Mouse (Mus musculus): Measurements from ENCODE around the gene Nr4a1. TPM values are rescaled to one million over a fixed set of nuclear protein-coding genes. Genes with fewer than 3 reads are reported as not detected.

The Nr4a1 gene
- polyA plus RNA-seq, 1 experiment = 10.0 TPM

GRCm38 (mm10) chr15:101311087-101311770 lies 57.2 kb downstream of the Nr4a1 start:
- 21% methylated on average over 14 of the region's 15 CpGs for WGBS
- no peak overlapping the region for H3K4me3 ChIP-seq (replicated peaks; ENCODE audit: control insufficient read depth, low read depth, low read length)

GRCm38 (mm10) chr15:101312006-101312405 lies 57.9 kb downstream of the Nr4a1 start:
- Histone ChIP-seq H3K4me3 (replicated peaks; ENCODE audit: control insufficient read depth, low read depth, low read length) (no peak overlapping the region), H3K4me1 (ENCODE audit: control insufficient read depth, insufficient read depth, low read length) (peaks cover 6% of the 10 kb centered on the region), H3K27ac (ENCODE audit: control insufficient read depth, insufficient read depth, low read depth, low read length, poor library complexity) (no peak overlapping the region)
- no peak for TF ChIP-seq CTCF (IDR thresholded peaks at IDR 0.05; ENCODE audit: control insufficient read depth, insufficient read depth, low read length)
- TF ChIP-seq POLR2A (IDR thresholded peaks at IDR 0.05; ENCODE audit: borderline replicate concordance, control insufficient read depth, low read depth, low read length) = no peak
- WGBS = 73% methylated on average over 6 of the region's 6 CpGs

More at GRCm38 (mm10) chr15:101311087-101311770, 57.2 kb downstream of the Nr4a1 start:
- H3K27ac ChIP-seq (ENCODE audit: control insufficient read depth, insufficient read depth, low read depth, low read length, poor library complexity) = no peak overlapping the region
- TF ChIP-seq CTCF (IDR thresholded peaks at IDR 0.05; ENCODE audit: control insufficient read depth, insufficient read depth, low read length) (no peak), POLR2A (IDR thresholded peaks at IDR 0.05; ENCODE audit: borderline replicate concordance, control insufficient read depth, low read depth, low read length) (no peak)
- H3K4me1 ChIP-seq (ENCODE audit: control insufficient read depth, insufficient read depth, low read length) = peaks cover 6% of the 10 kb centered on the region

- Histone ChIP-seq H3K27ac (ENCODE audit: control insufficient read depth, insufficient read depth, low read depth, low read length, poor library complexity) (no peak overlapping the region), H3K4me1 (ENCODE audit: control insufficient read depth, insufficient read depth, low read length) (peaks cover 6% of the 10 kb centered on the region), H3K4me3 (replicated peaks; ENCODE audit: control insufficient read depth, low read depth, low read length) (no peak overlapping the region)
- TF ChIP-seq CTCF (IDR thresholded peaks at IDR 0.05; ENCODE audit: control insufficient read depth, insufficient read depth, low read length) (no peak), POLR2A (IDR thresholded peaks at IDR 0.05; ENCODE audit: borderline replicate concordance, control insufficient read depth, low read depth, low read length) (no peak)
- 68% methylated on average over 4 of the region's 4 CpGs for WGBS
Measured at GRCm38 (mm10) chr15:101315378-101315777, 61.3 kb downstream of the Nr4a1 start.

DNA sequence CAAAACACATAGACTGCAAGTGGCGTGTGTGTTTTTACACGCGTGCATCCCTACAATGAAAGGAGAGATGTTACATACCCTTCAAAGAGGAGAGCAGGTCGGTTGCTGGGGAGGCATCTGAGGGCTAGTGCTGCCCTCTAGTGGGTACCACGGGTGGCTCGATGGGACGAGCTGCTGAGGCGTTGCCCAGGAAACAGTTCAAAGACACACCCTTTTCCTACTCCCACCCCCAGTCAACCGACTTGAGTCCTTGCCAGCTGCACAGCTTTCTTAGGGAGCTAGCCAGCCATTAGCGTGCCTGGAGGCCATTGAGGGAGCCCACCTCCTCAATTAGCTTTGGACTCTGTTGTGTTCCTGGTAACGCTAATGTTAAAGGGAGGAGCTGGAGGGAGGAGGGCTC lies 61.8 kb downstream of the Nr4a1 start:
- Histone ChIP-seq H3K4me1 (ENCODE audit: control insufficient read depth, insufficient read depth, low read length) (peaks cover 5% of the 10 kb centered on the region), H3K4me3 (replicated peaks; ENCODE audit: control insufficient read depth, low read depth, low read length) (peak overlapping the region; percentile 82), H3K27ac (ENCODE audit: control insufficient read depth, insufficient read depth, low read depth, low read length, poor library complexity) (peak overlapping the region; percentile 21; the same call in 1 of the 2 replicates)
- under 1% methylated on average over 11 of the region's 11 CpGs for WGBS
- TF ChIP-seq POLR2A (IDR thresholded peaks at IDR 0.05; ENCODE audit: borderline replicate concordance, control insufficient read depth, low read depth, low read length) = peak; percentile 58; the same call in 1 of the 2 replicates
- TF ChIP-seq CTCF (IDR thresholded peaks at IDR 0.05; ENCODE audit: control insufficient read depth, insufficient read depth, low read length) = peak; percentile 97

DNA sequence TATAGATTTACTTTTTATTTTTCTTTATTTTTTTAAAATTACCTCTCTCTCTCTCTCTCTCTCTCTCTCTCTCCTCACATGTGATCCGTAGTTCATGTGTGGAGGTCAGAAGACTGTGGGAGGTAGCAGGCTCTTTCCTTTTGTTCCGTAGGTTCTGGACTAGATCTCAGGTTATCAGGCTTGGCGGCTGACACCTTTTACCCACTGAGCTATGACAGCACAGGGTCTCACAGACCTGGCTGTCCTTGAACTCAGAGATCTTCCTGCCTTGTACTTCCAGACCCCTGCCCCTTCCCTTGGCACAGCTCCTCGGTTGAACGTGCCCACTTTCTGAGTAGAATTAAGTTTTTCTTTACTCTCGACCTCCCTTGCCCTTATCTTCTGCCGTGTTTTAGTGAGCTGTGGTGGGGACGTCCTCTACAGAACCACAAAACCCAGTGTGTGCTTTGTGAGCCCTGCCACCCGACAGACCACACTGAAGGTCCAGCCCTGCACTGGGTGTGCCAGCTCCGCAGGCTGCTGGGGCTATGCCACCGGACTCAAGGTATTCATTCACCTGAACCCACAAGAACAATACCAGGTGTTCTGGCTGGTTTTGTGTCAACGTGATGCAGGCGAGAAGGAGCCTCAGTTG lies 62.3 kb downstream of the Nr4a1 start:
- peak overlapping the region; percentile 90 for H3K27ac ChIP-seq (ENCODE audit: control insufficient read depth, insufficient read depth, low read depth, low read length, poor library complexity)

DNA sequence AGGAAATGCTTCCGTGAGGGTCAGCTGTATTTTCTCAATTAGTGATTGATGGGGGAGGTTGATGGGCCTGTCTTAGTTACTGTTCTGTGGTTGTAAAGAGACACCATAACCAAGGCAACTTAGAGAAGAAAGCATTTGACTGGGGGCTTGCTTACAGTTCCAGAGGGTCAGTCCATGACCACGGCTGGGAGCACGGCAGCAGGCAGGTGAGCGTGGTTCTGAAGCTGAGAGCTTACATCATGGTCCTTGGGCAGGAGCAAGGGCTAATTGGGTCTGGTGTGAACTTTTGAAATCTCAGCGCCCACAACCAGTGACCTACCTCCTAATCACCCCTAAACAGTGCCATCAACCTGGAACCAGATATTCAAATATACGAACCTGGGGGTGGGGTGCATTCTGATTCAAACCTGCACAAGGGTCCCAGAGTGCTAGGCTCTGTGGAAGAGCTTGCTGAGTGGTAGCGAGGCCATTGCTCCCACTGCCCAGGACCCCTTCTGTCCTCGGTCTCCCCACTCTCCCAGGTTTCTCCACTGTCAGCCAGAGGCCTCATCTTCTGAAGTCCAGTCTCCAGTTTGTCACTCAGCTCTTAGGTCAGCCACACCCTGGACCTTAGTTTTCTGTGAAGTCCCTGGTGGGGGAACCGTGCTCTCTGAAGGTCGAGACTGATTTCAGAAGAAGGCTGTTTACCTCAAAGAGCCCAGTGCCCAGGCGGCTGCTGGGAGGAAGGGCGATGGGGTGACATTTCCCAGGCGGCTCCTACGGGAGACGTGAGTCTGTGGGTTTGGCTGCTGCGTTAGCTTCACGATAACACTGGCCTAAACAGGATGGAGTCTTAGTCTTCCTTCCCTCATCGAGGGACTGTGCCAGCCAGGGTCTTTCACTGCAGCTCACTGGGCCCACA lies 63.1 kb downstream of the Nr4a1 start:
- WGBS = 4% methylated on average over 18 of the region's 18 CpGs
- Histone ChIP-seq H3K27ac (ENCODE audit: control insufficient read depth, insufficient read depth, low read depth, low read length, poor library complexity) (peak overlapping the region; percentile 90), H3K4me3 (replicated peaks; ENCODE audit: control insufficient read depth, low read depth, low read length) (peak overlapping the region; percentile 80), H3K4me1 (ENCODE audit: control insufficient read depth, insufficient read depth, low read length) (peaks cover 5% of the 10 kb centered on the region)
- TF ChIP-seq CTCF (IDR thresholded peaks at IDR 0.05; ENCODE audit: control insufficient read depth, insufficient read depth, low read length) (no peak), POLR2A (IDR thresholded peaks at IDR 0.05; ENCODE audit: borderline replicate concordance, control insufficient read depth, low read depth, low read length) (no peak)

More for the DNA sequence above, 62.3 kb downstream of the Nr4a1 start:
- peak overlapping the region; percentile 80 for H3K4me3 ChIP-seq (replicated peaks; ENCODE audit: control insufficient read depth, low read depth, low read length)
- peaks cover 5% of the 10 kb centered on the region for H3K4me1 ChIP-seq (ENCODE audit: control insufficient read depth, insufficient read depth, low read length)
- 4% methylated on average over 13 of the region's 13 CpGs for WGBS
- TF ChIP-seq POLR2A (IDR thresholded peaks at IDR 0.05; ENCODE audit: borderline replicate concordance, control insufficient read depth, low read depth, low read length) (no peak), CTCF (IDR thresholded peaks at IDR 0.05; ENCODE audit: control insufficient read depth, insufficient read depth, low read length) (no peak)

DNA sequence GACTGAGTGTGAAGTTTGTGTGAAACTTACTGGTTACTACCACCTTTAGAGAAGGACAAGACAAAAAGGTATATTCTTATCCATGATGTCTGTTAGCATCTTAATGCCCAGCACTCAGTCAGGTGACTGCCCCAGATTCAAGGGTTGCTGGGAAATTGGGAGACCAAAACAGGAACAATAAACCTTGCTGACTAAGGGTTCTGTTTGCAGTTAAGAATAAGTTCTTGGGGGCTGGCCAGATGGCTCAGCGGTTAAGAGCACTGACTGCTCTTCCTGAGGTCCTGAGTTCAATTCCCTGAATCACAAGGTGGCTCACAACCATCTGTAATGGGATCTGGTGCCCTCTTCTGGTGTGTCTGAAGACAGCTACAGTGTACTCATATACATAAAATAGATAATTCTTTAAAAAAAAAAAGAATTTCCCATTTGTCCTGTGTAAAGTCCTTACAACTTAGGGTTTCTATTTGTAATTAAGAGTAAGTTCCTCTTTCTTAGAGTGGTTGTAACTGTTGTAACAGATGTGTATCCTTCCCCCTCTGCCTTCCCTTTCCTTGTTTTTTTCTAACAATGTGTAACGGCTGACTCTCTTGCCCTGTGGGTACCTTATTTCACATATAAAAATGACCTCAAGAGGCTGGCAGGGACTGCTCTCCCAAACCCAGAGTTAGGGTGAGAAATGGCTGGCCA lies 63.9 kb downstream of the Nr4a1 start:
- WGBS = 10% methylated on average over 2 of the region's 2 CpGs
- Histone ChIP-seq H3K4me3 (replicated peaks; ENCODE audit: control insufficient read depth, low read depth, low read length) (peak overlapping the region; percentile 80), H3K4me1 (ENCODE audit: control insufficient read depth, insufficient read depth, low read length) (peaks cover 5% of the 10 kb centered on the region), H3K27ac (ENCODE audit: control insufficient read depth, insufficient read depth, low read depth, low read length, poor library complexity) (peak overlapping the region; percentile 90)
- TF ChIP-seq CTCF (IDR thresholded peaks at IDR 0.05; ENCODE audit: control insufficient read depth, insufficient read depth, low read length) (no peak), POLR2A (IDR thresholded peaks at IDR 0.05; ENCODE audit: borderline replicate concordance, control insufficient read depth, low read depth, low read length) (no peak)
